Mouse (Mus musculus) ES-E14 (cell line): ENCODE data around the gene Kcmf1.

Experiments
- CHD2 ChIP-seq: IDR thresholded peaks from 2 replicates; pipeline ENCODE4 v1.6.1; 2014; ENCODE audit warnings: mild to moderate bottlenecking, low read depth, low read length, inconsistent platforms
- MAFK ChIP-seq: IDR thresholded peaks from 2 replicates; pipeline ENCODE4 v1.6.1; 2014; ENCODE audit warnings: mild to moderate bottlenecking, low read depth, low read length, inconsistent platforms; ENCODE audit not compliant: insufficient read depth

DNA sequence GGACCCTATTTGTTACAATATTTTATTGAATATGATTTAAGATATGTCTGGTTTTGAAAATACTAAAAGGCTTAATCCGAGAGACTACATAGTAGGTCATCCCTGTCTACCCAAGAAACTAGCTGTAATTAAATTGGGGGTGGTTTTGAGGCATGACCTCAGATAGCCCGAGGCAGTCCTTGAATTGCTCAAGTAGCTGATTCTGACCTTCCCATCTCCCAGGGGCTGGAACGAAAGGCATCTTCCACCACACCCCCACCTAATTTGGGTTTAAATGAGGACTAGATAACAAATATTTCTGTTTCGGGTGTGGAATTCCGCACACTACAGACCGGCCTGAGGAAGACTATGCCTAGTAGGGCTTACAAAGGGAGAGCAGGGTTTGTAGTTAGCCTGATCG is 1.2 kb upstream of the Kcmf1 start:
- TF ChIP-seq CHD2 = peak; percentile 55; the same call in 1 of the 2 replicates
- TF ChIP-seq MAFK = no peak
